Mouse (Mus musculus) ES-E14 (cell line): ENCODE results near the gene Lama4.

Experiments
- CHD2 ChIP-seq: IDR thresholded peaks from 2 replicates; pipeline ENCODE4 v1.6.1; 2014; ENCODE audit warnings: mild to moderate bottlenecking, low read depth, low read length, inconsistent platforms
- HCFC1 ChIP-seq: IDR thresholded peaks from 2 replicates; pipeline ENCODE4 v1.6.1; 2012; ENCODE audit warnings: low read length, inconsistent platforms, borderline replicate concordance; ENCODE audit not compliant: insufficient read depth
- ZC3H11A ChIP-seq: IDR thresholded peaks from 2 replicates; pipeline ENCODE4 v1.6.1; 2012; ENCODE audit warnings: low read depth, mild to moderate bottlenecking, inconsistent platforms, low read length, borderline replicate concordance

DNA sequence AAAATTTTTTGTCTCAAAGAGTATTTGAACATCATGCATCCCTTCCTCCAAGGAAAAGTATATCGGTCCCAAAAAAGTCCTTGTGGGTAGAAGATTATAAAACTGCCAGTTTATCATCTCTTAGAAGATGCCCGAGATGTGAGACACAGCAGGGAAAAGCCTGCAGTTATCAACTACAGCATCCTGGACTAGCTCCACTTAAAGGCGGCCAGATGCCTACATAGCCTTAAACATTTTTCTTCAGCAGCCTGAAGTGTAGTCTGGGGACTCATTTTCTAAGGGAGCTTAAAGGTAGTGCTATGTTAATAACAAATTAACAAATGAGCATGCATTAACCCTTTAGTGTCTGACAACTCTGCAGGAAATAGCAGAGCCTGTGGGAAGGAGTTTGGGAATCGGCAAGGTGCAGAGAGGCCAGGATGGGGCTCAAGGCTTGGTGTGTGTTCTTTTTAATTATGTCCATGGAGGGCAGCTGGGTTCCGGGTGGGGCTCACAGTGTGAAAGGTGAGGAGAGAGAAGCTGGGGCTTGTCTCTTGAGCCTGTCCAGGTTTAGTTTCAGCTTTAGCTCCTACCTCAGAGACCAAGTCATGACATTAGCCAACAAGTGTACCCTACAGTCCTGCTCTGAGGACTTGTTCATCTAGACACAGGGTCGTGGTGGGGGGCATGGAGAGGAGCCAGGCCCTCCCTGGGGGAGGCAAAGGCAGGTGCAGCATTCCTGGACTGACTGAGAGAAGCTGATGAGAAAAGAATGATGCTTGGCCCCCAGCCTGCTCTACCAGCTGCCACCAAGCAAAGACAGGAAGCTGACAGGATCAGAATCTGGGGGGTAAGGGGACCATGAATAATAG, 64.2 kb downstream of the Lama4 start:
- TF ChIP-seq ZC3H11A (no peak), HCFC1 (no peak), CHD2 (no peak)
